Mouse (Mus musculus) ES-E14 (cell line): Measurements from ENCODE around the gene Gm15130.

Experiments used
- CHD2 ChIP-seq: IDR thresholded peaks from 2 replicates; pipeline ENCODE4 v1.6.1; 2014; ENCODE audit warnings: mild to moderate bottlenecking, low read depth, low read length, inconsistent platforms
- MAFK ChIP-seq: IDR thresholded peaks from 2 replicates; pipeline ENCODE4 v1.6.1; 2014; ENCODE audit warnings: mild to moderate bottlenecking, low read depth, low read length, inconsistent platforms; ENCODE audit not compliant: insufficient read depth
- ZC3H11A ChIP-seq: IDR thresholded peaks from 2 replicates; pipeline ENCODE4 v1.6.1; 2012; ENCODE audit warnings: low read depth, mild to moderate bottlenecking, inconsistent platforms, low read length, borderline replicate concordance
- ZNF384 ChIP-seq: IDR thresholded peaks from 2 replicates; pipeline ENCODE4 v1.6.1; 2012; ENCODE audit warnings: low read depth, low read length, inconsistent platforms

DNA sequence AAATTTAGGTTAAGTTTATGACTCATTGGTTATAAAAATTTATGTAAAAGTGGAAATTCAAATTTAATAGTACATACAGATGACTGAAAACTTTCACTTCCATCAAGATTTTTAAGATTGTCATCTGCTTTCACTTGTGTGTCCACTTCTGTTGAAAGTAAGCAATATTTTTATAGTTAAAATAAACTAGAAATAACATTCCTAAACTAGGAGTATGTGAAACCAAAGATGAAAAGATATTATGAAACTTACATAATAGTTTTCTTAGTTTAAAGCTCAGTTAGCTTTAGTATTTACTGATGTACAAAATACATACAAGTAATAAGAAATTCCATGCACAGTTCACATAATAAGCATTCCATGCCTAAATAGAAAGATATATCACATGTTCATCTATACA lies 46.9 kb downstream of the Gm15130 start, which contains the start of gene Gm13941:
- no peak for TF ChIP-seq CHD2
- no peak for TF ChIP-seq ZNF384
- no peak for TF ChIP-seq MAFK
- TF ChIP-seq ZC3H11A = no peak
